Mouse (Mus musculus) intestine, postnatal 0 days (tissue): ENCODE results near the gene Hdac4. TPM values are rescaled to one million over a fixed set of nuclear protein-coding genes. Genes with fewer than 3 reads are reported as not detected.
A peak's percentile ranks its signal among the peaks of the same experiment; 100 is the strongest.

ENCODE experiments used
- ATAC-seq: fragments of 200-750 bp; cut with Nextera tagmentation; 2 replicates; pipeline ENCODE4 v1.8.0; 2017; ENCODE audit warnings: mild to moderate bottlenecking, moderate TSS enrichment, moderate library complexity
- H3K27ac ChIP-seq: fragments of 300-500 bp; sonication (generic); 2 replicates; pipeline ENCODE4 v1.5.1; 2014; ENCODE audit warnings: mild to moderate bottlenecking, low read depth, low read length, moderate library complexity
- H3K27me3 ChIP-seq: fragments of 300-500 bp; sonication (generic); replicated peaks from 2 replicates; pipeline ENCODE4 v1.6.1; 2014; ENCODE audit warnings: low read length, mixed read lengths; ENCODE audit not compliant: control insufficient read depth, insufficient read depth
- H3K36me3 ChIP-seq: fragments of 300-500 bp; sonication (generic); 2 replicates; pipeline ENCODE4 v1.6.1; 2014; ENCODE audit warnings: mild to moderate bottlenecking, moderate library complexity; ENCODE audit not compliant: control insufficient read depth, insufficient read depth
- H3K4me1 ChIP-seq: fragments of 300-500 bp; sonication (generic); replicated peaks from 2 replicates; pipeline ENCODE4 v1.6.1; 2014; ENCODE audit warnings: antibody characterized with exemption, low read length, mixed read lengths; ENCODE audit not compliant: control insufficient read depth, insufficient read depth
- H3K4me2 ChIP-seq: fragments of 300-500 bp; sonication (generic); replicated peaks from 2 replicates; pipeline ENCODE4 v1.6.1; 2014; ENCODE audit warnings: low read depth, mild to moderate bottlenecking, moderate library complexity
- H3K4me3 ChIP-seq: fragments of 300-500 bp; sonication (generic); 2 replicates; pipeline ENCODE4 v1.5.1; 2014; ENCODE audit warnings: low read depth, low read length
- H3K9ac ChIP-seq: fragments of 300-500 bp; sonication (generic); 2 replicates; pipeline ENCODE4 v1.6.1; 2014; ENCODE audit warnings: mild to moderate bottlenecking, low read depth, low read length
- H3K9me3 ChIP-seq: fragments of 300-500 bp; sonication (generic); 2 replicates; pipeline ENCODE4 v1.6.1; 2016; ENCODE audit warnings: mixed run types; ENCODE audit not compliant: control insufficient read depth
- CTCF ChIP-seq: sonication (generic); IDR thresholded peaks from 2 replicates; pipeline ENCODE4 v1.5.1; 2016; ENCODE audit warnings: low read depth, mild to moderate bottlenecking, control low read depth, antibody characterized with exemption, moderate library complexity
- WGBS: fragments of 180-500 bp; shearing (Covaris S2); extraction: QIAGEN DNeasy Blood & Tissue Kit; methylation state at CpG from one replicate; pipeline ENCODE4 v1.1.7; 2014; 5-methylcytosine and 5-hydroxymethylcytosine counted together
- polyA plus RNA-seq: library from polyadenylated mRNA; unstranded; fragments of >200 nt; fragmentation: Nextera tagmentation; extraction: Ambion mirVana; gene quantifications from 2 replicates; pipeline ENCODE4 v1.2.1, GENCODE M21; 2015

The Hdac4 gene
- polyA plus RNA-seq, 1 experiment from 2014 or later, result 6.7 TPM

GRCm38 (mm10) chr1:91893598-91893997 is 301.9 kb downstream of the Hdac4 start:
- H3K27me3 ChIP-seq, result no peaks in the 10 kb centered on the region
- WGBS, result 67% methylated on average over 11 of the region's 11 CpGs
- H3K36me3 ChIP-seq, result no peaks in the 10 kb centered on the region
- no peaks in the 10 kb centered on the region for H3K9me3 ChIP-seq
- TF ChIP-seq CTCF, result no peak
- no peak overlapping the region for H3K4me2 ChIP-seq
- no peaks in the 10 kb centered on the region for H3K4me1 ChIP-seq
- ATAC-seq, result peak; percentile 83
- H3K27ac ChIP-seq, result no peak overlapping the region
- H3K9ac ChIP-seq, result no peak overlapping the region
- H3K4me3 ChIP-seq, result no peak overlapping the region

- no peaks in the 10 kb centered on the region for H3K4me1 ChIP-seq
- no peaks in the 10 kb centered on the region for H3K27me3 ChIP-seq
- no peak overlapping the region for H3K27ac ChIP-seq
- WGBS, result 30% methylated on average over 5 of the region's 5 CpGs
- no peak overlapping the region for H3K4me3 ChIP-seq
- ATAC-seq, result no peak
- no peak overlapping the region for H3K9ac ChIP-seq
- H3K9me3 ChIP-seq, result no peaks in the 10 kb centered on the region
- H3K36me3 ChIP-seq, result no peaks in the 10 kb centered on the region
- no peak overlapping the region for H3K4me2 ChIP-seq
- no peak for TF ChIP-seq CTCF
Observed at GRCm38 (mm10) chr1:91883115-91883514, 312.4 kb downstream of the Hdac4 start.

GRCm38 (mm10) chr1:91880899-91881298 is 314.6 kb downstream of the Hdac4 start:
- TF ChIP-seq CTCF, result no peak
- Histone ChIP-seq H3K27me3 (no peaks in the 10 kb centered on the region), H3K9ac (no peak overlapping the region), H3K36me3 (no peaks in the 10 kb centered on the region), H3K4me1 (no peaks in the 10 kb centered on the region), H3K4me3 (no peak overlapping the region), H3K9me3 (no peaks in the 10 kb centered on the region), H3K27ac (no peak overlapping the region), H3K4me2 (no peak overlapping the region)
- no peak for ATAC-seq
- 56% methylated on average over 8 of the region's 8 CpGs for WGBS

DNA sequence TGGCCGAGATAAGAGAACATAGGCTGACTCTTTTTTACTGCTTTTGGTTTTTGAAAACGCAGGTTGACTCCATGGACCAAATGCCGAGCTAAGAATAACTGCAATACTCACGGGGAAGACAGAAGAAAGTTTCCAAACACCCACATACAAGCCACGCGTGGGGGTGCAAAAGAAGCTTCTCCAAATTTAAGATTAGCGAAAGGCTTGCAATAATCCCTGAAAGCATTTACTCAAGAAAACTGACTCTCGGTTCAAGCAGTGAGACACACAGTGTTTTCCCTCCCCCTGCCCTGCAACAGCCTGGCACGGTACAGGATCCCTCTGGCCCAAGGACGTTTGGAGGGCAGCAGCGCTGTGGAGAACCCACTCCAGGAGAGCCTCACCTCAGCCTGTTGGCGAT is 315.3 kb downstream of the Hdac4 start:
- Histone ChIP-seq H3K4me1 (no peaks in the 10 kb centered on the region), H3K4me3 (no peak overlapping the region), H3K27ac (no peak overlapping the region), H3K4me2 (no peak overlapping the region), H3K27me3 (no peaks in the 10 kb centered on the region), H3K36me3 (no peaks in the 10 kb centered on the region), H3K9me3 (no peaks in the 10 kb centered on the region), H3K9ac (no peak overlapping the region)
- TF ChIP-seq CTCF, result no peak
- WGBS, result 85% methylated on average over 12 of the region's 12 CpGs
- no peak for ATAC-seq
